Mouse (Mus musculus) erythroblast, embryonic 14.5 days (primary cell): ENCODE measurements around the gene Nrxn3. TPM values are rescaled to one million over a fixed set of nuclear protein-coding genes. Genes with fewer than 3 reads are reported as not detected.

Experiments
- H3K27me3 ChIP-seq: 2 replicates; pipeline ENCODE4 v1.6.1; 2012; ENCODE audit warnings: inconsistent platforms; ENCODE audit not compliant: control insufficient read depth
- H3K36me3 ChIP-seq: 2 replicates; pipeline ENCODE4 v1.6.1; 2012; ENCODE audit warnings: mild to moderate bottlenecking, inconsistent platforms; ENCODE audit not compliant: control insufficient read depth
- H3K4me1 ChIP-seq: 2 replicates; pipeline ENCODE4 v1.6.1; 2012; ENCODE audit warnings: inconsistent platforms; ENCODE audit not compliant: control insufficient read depth
- H3K4me3 ChIP-seq: replicated peaks from 2 replicates; pipeline ENCODE3; 2012; ENCODE audit warnings: moderate library complexity, mild to moderate bottlenecking, inconsistent platforms
- H3K9me3 ChIP-seq: 2 replicates; pipeline ENCODE4 v1.6.1; 2012; ENCODE audit warnings: low read length, inconsistent platforms, mixed read lengths; ENCODE audit not compliant: control insufficient read depth
- GATA1 ChIP-seq: IDR thresholded peaks from 2 replicates; pipeline ENCODE4 v1.6.1; 2012; ENCODE audit warnings: low read length, inconsistent platforms, mixed read lengths
- TAL1 ChIP-seq: IDR thresholded peaks from 3 replicates; pipeline ENCODE4 v1.6.1; 2012; ENCODE audit warnings: low read length, inconsistent platforms, mixed read lengths
- polyA plus RNA-seq: library from polyadenylated mRNA; stranded (reverse); fragments of >175 nt; gene quantifications from 2 replicates; pipeline ENCODE4 v1.2.3, GENCODE M21; 2012

Gene Nrxn3
- polyA plus RNA-seq, 1 experiment, result not detected

- TF ChIP-seq GATA1 (no peak), TAL1 (no peak)
- H3K9me3 ChIP-seq, result no peaks in the 10 kb centered on the region
Observed at GRCm38 (mm10) chr12:89530679-89531350, 808.1 kb downstream of the Nrxn3 start.

GRCm38 (mm10) chr12:89551291-89551690 is 828.6 kb downstream of the Nrxn3 start:
- TF ChIP-seq TAL1, result no peak
- TF ChIP-seq GATA1, result no peak
- Histone ChIP-seq H3K9me3 (no peaks in the 10 kb centered on the region), H3K4me1 (no peaks in the 10 kb centered on the region), H3K4me3 (no peak overlapping the region), H3K27me3 (no peaks in the 10 kb centered on the region), H3K36me3 (no peaks in the 10 kb centered on the region)

More at GRCm38 (mm10) chr12:89530679-89531350, 808.1 kb downstream of the Nrxn3 start:
- H3K27me3 ChIP-seq, result no peaks in the 10 kb centered on the region
- H3K4me3 ChIP-seq, result no peak overlapping the region
- no peaks in the 10 kb centered on the region for H3K4me1 ChIP-seq
- H3K36me3 ChIP-seq, result no peaks in the 10 kb centered on the region

- no peak for TF ChIP-seq TAL1
- no peak for TF ChIP-seq GATA1
- no peaks in the 10 kb centered on the region for H3K4me1 ChIP-seq
- no peak overlapping the region for H3K4me3 ChIP-seq
- no peaks in the 10 kb centered on the region for H3K9me3 ChIP-seq
- H3K36me3 ChIP-seq, result no peaks in the 10 kb centered on the region
- H3K27me3 ChIP-seq, result no peaks in the 10 kb centered on the region
Observed at GRCm38 (mm10) chr12:89553223-89553880, 830.7 kb downstream of the Nrxn3 start.

GRCm38 (mm10) chr12:89554171-89554570 is 831.5 kb downstream of the Nrxn3 start:
- Histone ChIP-seq H3K9me3 (no peaks in the 10 kb centered on the region), H3K36me3 (no peaks in the 10 kb centered on the region), H3K4me3 (no peak overlapping the region), H3K4me1 (no peaks in the 10 kb centered on the region), H3K27me3 (no peaks in the 10 kb centered on the region)
- no peak for TF ChIP-seq GATA1

GRCm38 (mm10) chr12:89554740-89555430 is 832.2 kb downstream of the Nrxn3 start:
- Histone ChIP-seq H3K9me3 (no peaks in the 10 kb centered on the region), H3K36me3 (no peaks in the 10 kb centered on the region), H3K4me3 (no peak overlapping the region), H3K27me3 (no peaks in the 10 kb centered on the region), H3K4me1 (no peaks in the 10 kb centered on the region)
- TF ChIP-seq TAL1, result no peak
- no peak for TF ChIP-seq GATA1

GRCm38 (mm10) chr12:89558921-89559320 is 836.2 kb downstream of the Nrxn3 start:
- H3K27me3 ChIP-seq, result no peaks in the 10 kb centered on the region
- no peak for TF ChIP-seq GATA1
- no peak for TF ChIP-seq TAL1

GRCm38 (mm10) chr12:89561989-89562565 is 839.4 kb downstream of the Nrxn3 start:
- H3K27me3 ChIP-seq, result no peaks in the 10 kb centered on the region
- no peaks in the 10 kb centered on the region for H3K36me3 ChIP-seq
- no peaks in the 10 kb centered on the region for H3K9me3 ChIP-seq
- TF ChIP-seq GATA1 (no peak), TAL1 (no peak)
- H3K4me3 ChIP-seq, result no peak overlapping the region
- H3K4me1 ChIP-seq, result no peaks in the 10 kb centered on the region

More at GRCm38 (mm10) chr12:89558921-89559320, 836.2 kb downstream of the Nrxn3 start:
- no peaks in the 10 kb centered on the region for H3K4me1 ChIP-seq
- H3K9me3 ChIP-seq, result no peaks in the 10 kb centered on the region
- H3K4me3 ChIP-seq, result no peak overlapping the region
- H3K36me3 ChIP-seq, result no peaks in the 10 kb centered on the region

- Histone ChIP-seq H3K4me3 (no peak overlapping the region), H3K4me1 (no peaks in the 10 kb centered on the region), H3K36me3 (no peaks in the 10 kb centered on the region), H3K27me3 (no peaks in the 10 kb centered on the region), H3K9me3 (peaks cover 7% of the 10 kb centered on the region)
- TF ChIP-seq TAL1 (no peak), GATA1 (no peak)
Observed at GRCm38 (mm10) chr12:89568723-89569377, 846.2 kb downstream of the Nrxn3 start.
